Mouse (Mus musculus): Measurements from ENCODE around the gene Dgat2.

Gene Dgat2

DNA sequence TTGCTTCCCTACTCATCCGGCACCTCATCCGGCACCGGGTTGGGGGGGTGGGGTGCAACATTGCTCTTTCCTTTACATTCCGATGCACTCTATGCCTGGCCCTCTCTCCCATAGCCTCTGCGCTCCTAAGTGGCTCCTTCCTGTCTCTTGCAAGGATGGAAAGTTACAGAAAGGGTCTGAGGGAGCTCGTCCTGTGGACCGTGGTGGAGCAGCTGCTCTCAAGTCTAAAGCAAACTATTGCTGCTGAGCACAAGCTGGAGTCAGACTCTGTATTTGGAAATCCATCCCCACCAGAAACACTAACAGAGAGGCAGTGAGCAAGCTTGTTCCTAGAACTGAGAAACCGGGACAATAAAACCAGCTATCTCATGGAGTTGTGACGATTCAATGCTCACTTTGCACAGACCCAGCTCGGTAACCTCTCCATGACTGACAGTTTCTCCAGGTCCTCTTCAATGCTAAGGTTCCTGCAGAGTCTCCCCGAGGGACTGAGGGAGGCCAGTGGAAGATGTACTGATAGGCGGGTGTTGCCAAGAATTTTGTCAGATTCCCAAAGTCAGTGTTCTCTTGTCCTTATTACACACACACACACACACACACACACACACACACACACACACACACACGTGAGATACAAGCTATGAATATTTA lies 42.6 kb downstream of the Dgat2 start:
- DNase-seq (ENCODE audit: low read depth, low spot score): peak; percentile 16

DNA sequence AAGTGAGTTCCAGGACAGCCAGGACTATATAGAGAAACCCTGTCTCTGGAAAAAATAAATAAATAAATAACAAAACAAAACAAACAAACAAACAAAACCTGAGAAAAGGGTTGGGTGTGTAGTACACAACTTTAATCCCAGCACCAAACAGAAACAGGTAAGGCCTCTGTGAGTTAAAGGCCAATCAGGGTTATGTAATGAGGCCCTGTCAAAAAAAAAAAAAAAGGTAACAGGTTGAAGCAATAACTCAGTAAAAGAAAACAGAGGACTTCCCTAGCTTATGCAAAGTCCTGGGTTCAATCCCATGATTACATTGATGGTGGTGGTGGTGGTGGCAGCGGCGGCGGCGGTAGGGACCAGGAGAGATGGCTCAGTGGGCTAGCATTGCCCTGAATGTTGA lies 45.0 kb downstream of the Dgat2 start:
- DNase-seq (ENCODE audit: low read depth, low spot score): no peak

DNA sequence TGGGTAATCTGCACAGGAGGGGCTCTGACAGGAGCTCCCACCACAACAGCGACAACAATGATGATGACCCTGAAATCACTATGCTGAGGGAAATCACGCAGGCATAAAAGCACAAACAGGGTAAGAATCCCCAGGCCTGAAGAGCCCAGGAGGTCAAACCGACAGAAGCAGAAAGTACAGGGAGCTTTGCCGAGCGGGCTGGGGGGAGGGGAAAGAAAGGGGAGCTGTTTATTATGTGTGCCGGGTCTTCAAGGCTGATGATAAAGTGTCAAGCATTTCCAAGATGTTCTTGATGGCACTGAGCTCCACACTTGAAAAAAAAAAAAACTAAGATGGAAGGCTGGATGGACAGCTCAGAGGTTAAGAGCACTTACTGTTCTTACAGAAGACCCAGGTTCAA lies 45.7 kb downstream of the Dgat2 start:
- no peak for DNase-seq (ENCODE audit: low read depth, low spot score)

DNA sequence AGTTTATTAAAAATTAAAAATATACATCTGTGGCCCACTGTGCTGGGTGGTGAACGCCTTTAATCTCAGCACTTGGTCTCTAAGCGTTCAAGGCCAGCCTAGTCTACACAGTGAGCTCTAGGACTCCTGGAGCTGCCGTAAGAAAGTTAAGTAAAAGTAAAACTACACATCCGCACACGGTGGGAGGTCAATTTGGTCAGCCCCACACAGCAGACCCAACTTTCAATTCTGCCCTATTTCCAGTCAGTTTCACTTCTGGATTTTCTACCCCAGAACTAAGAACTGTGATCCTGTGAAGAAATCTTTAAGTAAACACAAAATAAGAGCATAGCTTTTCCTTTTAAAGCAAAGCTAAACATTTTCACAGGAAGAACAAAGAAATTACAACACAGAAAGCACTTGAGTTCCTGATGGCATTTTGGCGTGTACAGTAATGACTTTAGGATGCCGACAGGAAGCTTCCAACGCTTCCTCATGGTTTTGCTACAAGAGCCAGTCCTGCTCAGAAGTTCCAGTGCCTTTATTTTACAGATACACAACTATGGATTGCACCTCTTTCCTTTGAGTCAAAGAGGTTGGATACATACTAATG lies 48.6 kb downstream of the Dgat2 start:
- no peak for DNase-seq (ENCODE audit: low read depth, low spot score)

DNA sequence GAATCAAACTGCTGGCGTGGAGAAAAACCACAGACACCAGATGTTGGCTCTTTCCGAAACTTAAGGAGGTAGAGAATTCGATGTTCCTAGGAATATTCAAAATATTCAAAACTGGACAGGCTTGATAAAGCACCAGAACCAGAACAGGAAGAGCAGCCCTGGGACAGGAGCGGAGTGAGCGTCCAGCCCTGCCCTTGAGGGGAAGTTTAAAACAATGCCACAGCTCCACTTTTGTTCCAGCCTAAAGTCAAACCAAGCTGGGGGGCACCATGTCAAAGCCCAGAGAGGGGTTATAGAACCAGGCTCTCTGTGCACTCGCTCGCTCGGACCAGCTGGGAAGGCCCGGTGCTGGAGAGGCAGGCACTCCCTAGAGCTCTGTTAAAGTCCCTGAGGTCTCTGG lies 49.9 kb downstream of the Dgat2 start:
- no peak for DNase-seq (ENCODE audit: low read depth, low spot score)

DNA sequence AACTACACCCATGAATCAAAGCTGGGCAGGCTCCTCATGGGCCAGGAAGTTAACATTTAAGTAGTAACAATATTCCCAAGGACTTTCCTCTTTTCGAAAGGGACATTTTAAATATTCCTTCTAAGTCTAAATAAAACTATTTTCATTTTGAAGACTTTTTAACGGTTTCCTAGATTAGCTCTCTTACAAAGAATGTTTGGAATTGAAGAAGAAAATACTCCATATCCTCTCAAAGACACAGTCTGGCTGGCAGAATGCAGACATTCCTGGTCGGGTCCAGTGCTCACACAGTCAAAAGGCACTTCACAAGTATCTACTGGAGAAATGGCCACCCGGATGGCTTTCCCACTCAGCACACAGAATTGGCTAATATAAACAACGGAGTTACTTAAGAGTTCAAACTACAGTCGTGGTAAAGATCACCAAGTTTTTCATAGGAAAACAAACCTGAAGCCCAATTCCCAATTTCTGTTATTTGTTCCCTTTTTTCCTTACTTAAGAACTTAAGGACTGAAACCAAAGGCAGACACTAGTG lies 50.6 kb downstream of the Dgat2 start:
- DNase-seq (ENCODE audit: low read depth, low spot score): no peak

DNA sequence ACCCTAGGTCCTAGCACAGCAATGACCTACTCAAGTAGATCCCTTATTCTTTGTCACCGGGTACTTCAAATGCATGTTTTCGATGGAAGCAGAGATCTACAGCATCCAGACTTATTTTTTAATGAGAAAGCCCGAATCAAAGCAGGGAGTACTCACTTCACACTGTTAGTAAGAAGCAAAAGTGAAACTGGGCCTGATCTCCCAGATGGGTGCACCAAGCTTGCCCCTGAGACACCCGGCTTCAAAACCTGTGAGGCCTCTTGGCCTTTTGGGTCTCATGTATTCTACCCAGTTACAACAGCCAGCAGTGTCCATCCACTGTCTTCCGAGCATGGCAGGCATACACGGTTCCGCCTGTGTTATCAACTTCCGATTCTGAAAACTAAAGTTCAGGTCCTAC lies 53.6 kb downstream of the Dgat2 start:
- DNase-seq (ENCODE audit: low read depth, low spot score): no peak

DNA sequence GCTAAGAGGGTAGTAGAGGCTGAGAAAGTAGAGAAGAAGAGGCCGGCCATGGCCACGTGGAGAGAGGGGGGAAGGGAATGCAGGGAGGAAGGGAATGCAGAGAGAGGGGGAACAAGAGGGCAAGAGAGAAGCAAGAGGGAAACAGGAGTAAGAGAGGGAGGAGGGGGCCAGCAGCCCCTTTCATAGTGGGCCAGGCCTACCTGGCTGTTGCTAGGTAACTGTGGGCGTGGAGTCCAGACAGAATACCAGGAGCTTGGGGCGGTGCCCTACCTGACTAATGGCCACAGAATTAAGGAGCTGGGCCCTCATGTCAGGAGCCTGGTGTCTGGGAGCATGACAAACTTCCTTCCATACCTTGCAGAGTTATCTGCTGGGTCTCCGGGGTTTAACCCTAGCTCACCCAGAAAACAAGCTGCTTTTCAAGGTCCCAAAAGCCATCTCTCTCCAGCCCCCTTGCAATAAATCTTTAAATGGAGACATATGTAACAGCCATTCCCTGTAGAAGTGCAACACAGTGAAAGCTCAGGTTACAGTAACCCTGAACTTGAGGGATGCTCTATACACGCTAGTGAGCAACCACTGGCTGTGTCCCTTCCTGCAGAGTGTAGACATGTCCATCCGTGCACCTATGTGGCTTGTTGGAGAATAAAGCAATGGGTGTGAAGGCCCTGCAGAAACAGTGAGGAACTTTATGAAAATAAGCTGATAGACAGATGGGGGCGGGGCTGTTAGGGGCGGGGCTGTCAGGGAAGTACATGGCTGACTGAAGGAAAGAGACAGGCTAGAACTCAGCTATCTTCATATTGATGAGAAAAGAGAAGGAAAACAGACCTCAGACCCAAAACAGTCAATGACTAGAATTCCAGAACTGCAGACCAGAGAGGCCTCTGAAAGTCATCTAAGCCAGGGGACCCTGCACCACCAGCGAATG lies 54.2 kb downstream of the Dgat2 start:
- no peak for DNase-seq (ENCODE audit: low read depth, low spot score)

DNA sequence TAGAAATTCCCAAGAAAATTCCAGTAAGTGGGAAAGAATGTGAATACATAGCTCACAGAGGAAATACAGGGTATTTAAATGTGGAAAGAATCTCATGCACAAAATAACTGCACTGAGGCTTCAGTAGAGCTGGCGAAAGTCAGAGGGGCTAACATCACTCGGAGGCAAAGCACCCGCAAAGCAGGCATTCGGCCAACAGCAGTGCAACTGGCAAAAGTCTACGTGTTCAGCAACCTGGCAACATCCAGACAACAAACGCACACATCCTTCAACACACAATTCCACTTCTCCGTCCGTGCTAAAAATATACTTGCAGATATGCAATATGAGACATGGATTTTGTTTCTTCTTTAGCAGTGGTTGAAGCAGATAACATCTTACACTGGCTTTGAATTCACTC lies 56.5 kb downstream of the Dgat2 start:
- no peak for DNase-seq (ENCODE audit: low read depth, low spot score)

DNA sequence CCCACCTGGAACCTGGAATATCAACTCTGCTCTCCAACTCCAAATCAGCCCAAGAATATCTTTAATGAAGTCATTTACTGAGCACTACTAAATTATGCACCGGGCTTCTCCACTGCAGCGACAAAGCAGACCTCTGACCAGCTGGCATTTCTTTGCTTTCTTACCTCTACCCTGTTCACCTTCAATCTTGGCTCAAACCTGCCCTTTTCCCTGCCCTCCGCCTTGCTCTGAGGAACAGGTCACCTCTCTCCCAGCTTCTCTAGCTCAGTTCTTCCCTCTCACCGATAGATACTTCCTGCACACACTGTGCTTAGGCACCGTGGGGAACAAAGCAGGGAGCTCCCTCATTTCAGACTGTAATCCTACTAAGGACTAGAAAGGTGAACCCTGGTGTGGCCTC lies 59.9 kb downstream of the Dgat2 start:
- no peak for DNase-seq (ENCODE audit: low read depth, low spot score)

DNA sequence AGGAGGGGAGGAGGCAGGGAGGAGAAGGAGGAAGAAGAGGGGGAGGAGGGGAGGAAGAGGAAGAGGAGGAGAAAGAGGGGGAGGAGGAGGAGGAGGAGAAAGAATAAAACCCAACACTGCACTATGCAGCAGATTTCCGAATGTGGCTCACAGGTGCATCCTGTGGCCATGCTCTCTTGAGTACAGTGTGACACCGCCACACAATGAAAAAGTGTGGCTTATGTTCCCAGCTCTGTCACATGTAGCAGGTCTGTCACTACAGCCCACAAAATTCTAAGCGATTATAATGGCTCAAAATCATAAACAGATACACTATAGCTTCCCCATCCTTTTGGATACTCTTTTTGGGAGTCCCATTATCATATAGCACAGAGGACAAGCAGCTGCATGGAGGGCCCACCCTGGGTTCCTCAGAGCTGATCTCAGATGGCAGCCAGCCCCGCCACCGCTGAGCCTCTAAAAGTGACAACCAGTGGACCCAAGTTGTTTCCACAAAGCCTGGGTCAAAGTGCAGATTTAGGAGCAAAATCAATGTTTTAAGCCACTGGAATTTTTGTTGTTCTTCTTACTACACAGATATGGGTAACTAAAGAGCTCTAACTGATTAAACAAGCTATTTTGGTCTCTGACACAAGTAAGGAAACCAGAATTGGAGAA lies 61.5 kb downstream of the Dgat2 start:
- DNase-seq (ENCODE audit: low read depth, low spot score): no peak

DNA sequence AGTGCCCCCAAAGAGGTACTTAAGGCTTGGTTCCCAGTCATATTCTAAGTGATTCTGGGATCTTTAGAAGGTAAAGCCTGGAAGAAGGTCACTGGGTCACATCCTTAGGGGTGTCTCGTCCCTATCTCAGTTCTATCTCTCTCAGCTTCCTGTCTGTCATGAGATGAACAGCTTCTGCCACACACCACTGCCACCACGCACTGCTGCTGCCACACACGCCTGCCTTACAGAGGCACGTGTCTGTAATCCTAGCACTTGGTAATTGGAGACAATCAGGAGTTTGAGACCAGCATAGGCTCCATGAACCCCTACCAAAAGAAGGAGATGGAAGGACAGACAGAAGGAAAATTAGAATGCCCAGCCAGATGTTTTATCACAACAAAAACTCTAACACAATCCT lies 62.4 kb downstream of the Dgat2 start:
- DNase-seq (ENCODE audit: low read depth, low spot score): no peak

DNA sequence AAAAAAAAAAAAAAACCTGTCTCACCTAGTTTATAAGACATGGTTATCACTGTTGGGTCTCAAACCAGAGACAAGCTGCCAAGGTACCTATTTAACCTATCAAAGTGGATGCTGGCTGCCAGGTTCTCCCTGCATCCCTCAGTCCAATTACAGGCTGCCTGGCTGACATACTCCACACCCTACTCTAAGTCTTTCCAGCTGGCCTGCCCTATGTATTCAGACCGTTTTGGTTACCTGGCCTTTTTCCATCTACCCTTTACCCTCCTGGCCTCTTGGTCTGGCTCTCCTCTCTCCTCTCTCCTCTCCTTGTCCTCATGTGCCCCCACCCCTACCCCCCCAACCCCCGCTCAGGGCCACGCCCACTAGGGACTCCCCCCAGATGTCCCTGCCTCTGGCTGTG lies 65.7 kb downstream of the Dgat2 start:
- DNase-seq (ENCODE audit: low read depth, low spot score): no peak

DNA sequence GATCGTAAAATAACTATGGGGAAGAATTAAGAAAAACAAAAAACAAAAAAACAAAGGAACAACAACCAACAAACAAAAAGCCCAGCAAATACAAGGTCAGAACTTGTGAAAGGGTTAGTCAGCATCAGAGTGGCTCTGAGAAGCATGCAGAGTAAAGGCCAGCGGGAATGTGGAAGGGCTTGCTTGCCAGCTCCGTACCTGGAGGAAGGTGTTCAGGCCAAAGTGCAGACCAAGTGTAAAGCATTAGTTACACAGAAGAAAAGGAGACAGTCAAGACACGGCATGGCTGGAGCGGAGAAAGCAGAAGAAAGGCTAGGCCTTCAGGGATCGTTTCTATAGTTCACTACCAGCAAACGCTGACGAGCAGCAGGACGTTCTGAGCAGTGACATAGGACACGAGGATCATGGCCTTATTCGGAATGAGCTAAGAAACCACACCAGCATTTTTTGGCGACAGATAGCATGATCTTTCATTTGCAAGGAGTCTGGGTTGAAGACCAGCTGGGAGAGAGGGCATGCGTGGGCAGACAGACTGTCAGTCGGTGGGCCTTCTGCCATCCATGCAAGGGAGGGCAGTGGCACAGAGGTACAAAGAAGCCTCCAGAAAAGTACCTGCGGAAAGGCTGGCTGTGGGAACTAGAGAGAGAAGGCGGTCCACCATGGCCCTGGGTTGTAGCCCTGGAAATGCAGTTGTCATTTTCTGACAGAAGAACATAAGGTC lies 68.4 kb downstream of the Dgat2 start:
- DNase-seq (ENCODE audit: low read depth, low spot score): no peak

DNA sequence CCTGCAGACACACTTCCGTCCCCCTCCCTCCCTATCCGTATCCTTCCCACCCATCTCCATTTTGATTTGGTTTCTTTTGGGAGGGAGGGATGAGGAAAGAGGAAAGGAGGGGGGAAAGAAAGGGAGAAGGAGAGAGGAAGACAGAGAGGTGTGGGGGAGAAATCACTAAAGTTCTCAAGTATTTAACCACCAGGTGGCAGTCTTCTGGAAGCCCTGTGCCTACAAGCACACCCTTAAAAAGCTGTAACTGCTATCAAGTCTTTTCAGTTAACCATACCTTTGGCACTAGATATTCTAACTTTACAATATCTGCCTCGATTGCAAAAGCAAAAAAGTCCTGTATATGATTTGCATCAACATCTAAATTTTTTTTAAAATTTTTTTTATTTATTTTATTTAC lies 75.0 kb downstream of the Dgat2 start:
- DNase-seq (ENCODE audit: low read depth, low spot score): no peak

DNA sequence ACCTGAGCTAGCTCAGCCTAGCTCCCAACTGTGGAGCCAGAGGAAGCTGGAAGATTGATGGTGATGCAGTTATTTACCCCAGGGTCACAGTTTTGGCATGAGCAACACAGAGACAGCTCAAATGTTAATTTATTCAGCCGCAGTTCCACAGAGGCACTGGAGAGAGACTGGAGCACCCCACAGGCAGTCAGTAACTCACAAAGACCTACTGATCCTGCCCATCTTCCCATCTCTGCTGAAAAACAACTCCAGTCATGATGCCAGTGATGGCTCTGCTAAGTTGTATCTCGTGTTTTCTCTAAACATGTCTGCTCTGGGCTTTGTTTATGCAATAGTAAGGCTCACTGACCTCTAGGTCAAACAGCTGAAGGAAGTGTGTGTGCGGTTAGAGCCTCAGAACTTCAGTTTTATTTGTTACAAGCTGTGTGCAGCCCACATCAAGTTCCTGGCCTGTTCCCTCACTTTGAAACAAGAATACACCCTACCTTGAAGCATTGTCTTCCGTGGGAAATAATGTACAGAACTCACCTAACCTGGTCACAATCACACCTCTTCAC lies 75.7 kb downstream of the Dgat2 start:
- DNase-seq (ENCODE audit: low read depth, low spot score): no peak
